Mouse (Mus musculus) thymus, postnatal 25 days (tissue): ENCODE data around the gene Naa16.
A peak's percentile ranks its signal among the peaks of the same experiment; 100 is the strongest.
"Not testable (repeated sequence)": the region's sequence is repeated elsewhere in the genome, so short reads cannot be mapped to it uniquely, and the experiment has no call there.

ENCODE experiments used
- DNase-seq: peaks from one replicate; pipeline ENCODE4 v3.0.0; 2022

The Naa16 gene

GRCm38 (mm10) chr14:79390265-79390926 lies at the start of gene Naa16:
Naa16 (minus strand) TSS chr14:79390778.
- DNase-seq: peak; percentile 97

- DNase-seq: no peak
Measured at GRCm38 (mm10) chr14:79434068-79434467, 43.5 kb upstream of the Naa16 start.

DNA sequence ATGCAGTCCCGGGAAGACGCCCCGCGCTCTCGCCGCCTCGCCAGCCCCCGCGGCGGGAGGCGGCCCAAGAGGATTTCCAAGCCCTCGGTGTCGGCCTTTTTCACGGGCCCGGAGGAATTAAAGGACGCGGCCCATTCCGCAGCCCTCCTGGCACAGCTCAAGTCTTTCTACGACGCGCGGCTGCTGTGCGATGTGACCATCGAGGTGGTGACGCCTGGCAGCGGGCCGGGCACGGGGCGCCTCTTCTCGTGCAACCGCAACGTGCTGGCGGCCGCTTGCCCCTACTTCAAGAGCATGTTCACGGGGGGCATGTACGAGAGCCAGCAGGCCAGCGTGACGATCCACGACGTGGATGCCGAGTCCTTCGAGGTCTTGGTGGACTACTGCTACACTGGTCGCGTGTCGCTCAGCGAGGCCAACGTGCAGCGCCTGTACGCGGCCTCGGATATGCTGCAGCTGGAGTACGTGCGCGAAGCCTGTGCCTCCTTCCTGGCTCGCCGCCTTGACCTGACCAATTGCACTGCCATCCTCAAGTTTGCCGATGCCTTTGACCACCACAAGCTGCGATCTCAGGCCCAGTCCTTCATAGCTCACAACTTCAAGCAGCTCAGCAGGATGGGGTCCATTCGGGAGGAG lies 36.3 kb upstream of the Naa16 start:
- DNase-seq: not testable (repeated sequence)

DNA sequence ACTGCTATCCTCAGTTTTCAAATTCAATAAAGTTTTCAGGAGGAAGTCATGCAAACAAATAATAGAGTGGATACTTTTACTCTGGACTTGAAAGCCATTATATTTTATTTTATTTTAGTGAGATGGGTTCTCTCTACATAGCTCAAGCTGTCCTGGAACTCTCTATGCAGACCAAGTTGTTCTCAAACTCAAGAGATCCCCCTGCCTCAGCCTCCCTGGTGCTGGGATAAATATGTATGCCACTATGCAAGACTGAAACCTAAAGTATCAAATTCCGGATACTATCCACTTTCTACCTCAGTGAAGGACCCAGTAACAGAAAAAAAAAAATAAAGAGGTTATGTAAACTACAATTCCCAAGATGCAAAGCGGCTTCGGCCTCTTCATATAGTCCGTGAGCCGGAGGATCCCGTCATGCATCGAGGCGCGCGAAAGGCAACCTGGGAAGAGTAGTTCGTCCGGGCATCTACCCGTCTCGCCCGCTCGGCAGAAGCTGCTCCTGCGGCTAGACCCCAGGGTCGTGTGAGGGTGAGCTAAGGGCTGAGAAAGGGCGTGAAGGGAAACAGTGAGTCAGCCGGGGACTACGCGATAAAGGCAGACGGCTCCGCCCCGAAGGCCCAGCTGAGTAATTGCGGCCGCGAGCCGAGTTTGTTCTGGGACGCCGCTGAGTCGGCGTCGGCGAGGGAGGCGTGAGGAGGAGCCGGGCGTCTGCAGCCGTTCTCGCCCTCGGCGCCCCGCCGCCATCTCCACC lies 35.6 kb upstream of the Naa16 start, which contains the start of gene Kbtbd7:
Gene Kbtbd7 (plus strand): TSS at position 533 of the 751 bp plus-strand sequence.
- peak; percentile 93 for DNase-seq

DNA sequence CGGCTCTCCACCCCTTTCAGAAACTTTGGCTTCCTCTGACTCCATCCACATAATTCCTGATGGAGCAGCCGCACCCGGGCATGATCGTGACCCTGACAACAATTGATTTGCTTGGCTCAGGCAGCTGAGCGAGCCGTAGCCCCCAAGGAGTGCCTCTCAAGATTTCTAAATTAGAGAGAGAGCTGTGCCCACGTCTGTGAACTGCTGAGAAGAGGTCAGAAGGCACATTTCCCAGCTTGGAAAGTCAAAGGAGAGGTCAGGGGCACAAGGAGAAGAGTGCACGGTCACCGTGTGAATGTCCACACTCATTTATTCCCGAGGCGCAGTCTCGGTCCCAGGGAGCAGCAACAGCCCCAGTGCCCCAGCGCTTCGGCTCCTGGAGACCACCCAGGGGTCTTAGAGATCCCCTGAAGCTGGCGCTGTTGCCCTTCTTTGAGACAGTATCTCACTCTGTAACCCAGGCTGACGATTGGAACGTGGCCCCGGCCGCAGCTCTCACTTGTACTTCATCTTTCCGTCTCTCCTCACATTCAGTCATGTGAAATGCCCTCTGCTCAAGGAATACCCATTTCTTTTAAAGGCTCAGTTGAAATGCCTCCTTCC lies 29.6 kb upstream of the Naa16 start:
- DNase-seq: no peak

DNA sequence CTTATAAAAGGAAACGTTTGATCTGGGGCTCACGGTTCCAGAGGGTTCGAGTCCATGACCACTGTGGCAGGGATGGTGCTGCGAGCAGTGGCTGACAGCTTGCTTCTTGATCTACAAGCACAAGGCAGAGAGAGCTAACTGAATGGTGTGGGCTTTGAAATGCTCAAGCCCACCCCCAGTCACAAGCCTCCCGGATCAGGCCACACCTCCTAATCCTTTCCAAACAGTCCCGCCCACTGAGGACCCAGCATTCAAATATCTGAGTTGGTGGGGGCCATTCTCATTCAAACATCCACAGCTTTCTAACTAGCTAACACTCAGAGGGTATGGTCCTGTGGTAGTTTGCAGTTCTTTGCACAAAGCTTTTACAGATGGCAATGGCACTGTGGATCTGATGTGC lies 22.5 kb upstream of the Naa16 start:
- DNase-seq: no peak

DNA sequence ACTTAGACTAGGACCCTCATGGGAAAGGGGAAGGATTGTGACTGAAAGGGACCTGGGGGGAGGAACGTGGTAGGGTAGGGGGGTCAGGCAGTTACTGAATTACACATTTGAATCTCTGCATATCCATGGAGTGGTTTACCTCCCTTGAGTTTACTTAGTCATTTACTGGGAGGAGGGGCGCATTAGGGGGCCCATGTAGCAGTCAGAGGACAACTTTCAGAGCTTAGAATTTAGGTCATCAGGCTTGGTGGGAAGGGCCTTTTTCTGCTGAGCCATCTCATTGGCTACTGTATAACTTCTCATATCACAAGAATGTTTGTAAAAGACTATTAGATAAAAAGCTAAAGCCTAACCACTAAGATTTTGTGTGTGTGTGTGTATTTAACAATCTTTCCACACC lies 20.1 kb upstream of the Naa16 start:
- no peak for DNase-seq

DNA sequence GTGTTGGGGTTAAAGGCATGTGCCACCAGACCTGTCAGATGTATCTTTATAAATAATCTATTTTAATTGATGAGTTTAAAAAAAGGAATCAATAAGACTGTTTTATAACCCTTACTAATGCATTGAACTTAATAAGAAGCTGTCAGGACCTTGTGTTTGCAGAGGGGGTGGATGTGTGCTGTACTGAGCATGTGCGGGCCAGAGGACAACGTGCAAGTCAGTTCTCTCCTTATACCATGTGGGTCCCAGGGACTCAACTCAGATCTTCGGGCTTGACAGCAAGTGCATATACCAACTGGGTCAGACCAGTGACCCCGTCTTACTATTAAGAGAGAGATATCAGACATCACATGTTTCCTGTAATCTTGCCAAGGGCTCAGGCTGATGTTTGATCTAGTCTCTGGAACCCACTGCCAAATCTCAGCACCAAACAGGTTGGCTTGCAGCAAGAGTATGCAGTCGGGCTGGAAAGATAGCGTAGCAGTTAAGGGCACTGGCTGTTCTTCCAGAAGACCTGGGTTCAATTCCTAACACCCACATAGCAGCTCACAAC lies 18.8 kb upstream of the Naa16 start:
- DNase-seq: no peak

DNA sequence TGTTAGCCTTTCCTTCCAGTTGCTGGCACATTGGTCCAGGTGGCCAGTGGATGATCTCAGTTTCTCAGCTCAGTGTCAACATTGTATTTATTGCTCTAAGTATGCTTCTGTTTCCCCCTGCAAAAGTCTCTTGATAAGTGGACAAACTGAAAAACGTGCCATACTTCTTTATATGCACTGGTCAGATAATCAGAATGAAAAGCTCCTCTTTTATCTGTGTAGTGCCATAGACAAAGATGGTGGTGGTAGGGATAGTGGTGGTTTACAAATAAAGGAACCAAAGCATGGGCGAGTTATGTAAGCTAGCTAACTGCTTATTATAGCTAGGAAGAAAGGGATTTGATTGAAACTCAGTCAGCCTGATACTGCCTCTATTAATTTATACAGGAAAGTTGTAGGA lies 17.1 kb upstream of the Naa16 start:
- DNase-seq: no peak

DNA sequence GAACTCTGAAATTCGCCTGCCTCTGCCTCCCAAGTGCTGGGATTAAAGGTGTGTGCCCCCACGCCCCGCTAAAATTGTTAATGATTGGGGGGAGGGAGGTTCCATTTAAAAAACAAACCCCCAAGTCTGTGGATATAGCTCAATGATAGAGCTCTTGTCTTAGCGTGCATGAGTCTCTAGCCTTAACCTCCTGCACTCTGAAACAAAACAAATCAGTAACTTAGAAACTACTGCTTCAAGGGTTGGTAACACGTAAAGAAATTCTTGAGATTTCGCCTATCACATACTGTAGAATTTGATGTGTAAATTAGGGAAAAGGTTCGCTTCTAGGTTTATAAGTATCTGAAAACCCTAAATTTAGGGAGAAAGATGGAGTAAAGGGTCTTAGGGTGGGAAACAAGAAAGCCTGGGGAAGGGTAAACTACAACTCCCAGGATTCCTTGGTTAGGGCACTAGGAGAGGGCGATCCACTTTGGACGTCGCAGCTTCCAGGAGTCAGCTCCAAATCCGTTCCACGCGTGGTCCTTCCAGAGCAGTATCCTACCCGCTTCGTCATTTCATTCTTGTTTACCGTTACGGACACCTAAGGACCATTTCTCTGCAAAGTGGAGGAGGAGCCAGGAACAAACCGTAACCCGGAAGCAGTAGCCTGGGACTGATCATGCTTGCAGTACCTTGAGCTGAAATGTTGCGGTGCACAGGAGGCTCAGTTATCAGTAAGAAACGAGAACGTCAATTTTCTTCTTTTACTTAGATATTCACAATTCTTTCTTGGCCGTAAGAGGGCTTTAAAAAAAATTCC lies 6.9 kb upstream of the Naa16 start, which contains the start of gene Mtrf1:
Gene Mtrf1 (plus strand): TSS at position 452 of the 802 bp plus-strand sequence.
- DNase-seq: peak; percentile 72

GRCm38 (mm10) chr14:79394564-79394963 lies 4.0 kb upstream of the Naa16 start:
- peak; percentile 64 for DNase-seq

- no peak for DNase-seq
Measured at GRCm38 (mm10) chr14:79393289-79393688, 2.7 kb upstream of the Naa16 start.

DNA sequence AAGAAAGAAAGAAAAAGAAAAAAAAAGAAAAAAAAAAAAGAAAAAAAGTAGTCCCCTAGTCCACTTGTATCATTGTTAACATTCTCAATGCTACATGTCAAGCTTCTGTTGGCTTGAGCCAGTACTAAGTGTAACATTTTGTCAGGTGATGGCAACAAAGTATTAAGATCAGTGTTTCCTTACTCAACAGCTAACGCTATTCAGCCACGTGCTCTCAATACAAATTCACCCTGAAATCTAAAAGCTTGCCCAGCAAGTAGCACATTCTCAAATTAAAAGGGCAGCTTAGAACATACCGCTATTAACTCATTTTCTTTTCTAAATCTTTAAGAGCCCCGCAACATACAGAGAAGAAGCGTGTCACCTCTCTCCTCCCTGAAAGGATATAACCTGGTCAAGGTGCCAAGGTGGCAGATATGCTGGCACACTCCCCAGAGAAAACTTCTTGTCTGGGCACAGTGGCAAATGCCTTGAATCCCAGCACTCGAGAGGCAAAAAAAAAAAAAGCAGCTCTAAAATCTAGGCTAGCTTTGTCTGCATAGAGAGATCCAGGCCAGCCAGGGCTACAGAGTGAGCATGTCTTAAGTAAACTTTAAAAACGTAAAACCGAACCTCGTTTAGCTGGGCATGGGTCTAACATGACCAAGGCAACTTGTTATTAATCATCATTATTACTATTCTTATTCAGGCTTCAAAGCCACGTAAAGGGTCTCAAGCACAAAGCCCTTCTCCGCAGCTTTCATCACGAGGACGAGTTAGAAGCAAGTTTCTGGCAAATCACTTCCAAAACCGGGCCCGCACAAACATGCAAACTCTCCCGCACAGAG lies 927 bp downstream of the Naa16 start:
- peak; percentile 16 for DNase-seq

GRCm38 (mm10) chr14:79388304-79388703 lies 2.3 kb downstream of the Naa16 start:
- DNase-seq: no peak

GRCm38 (mm10) chr14:79383120-79383519 lies 7.5 kb downstream of the Naa16 start:
- DNase-seq: no peak

DNA sequence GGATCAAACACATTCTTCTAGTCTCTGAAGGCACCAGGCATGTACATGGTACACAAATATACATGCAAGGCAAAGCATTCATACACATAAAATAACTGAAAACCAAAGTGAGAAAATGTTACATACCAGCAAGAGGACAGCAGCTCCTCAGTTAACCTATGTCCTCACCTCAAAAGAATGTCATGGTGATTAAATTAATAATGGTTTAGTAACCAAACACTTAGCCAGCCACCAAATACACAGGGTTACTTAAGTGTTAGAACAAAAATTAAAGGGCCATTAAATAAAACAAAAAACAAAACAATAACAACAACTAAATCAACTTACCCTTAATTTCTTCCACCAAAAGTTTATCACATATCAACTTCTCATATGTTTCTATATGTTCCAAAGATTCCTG lies 13.5 kb downstream of the Naa16 start:
- DNase-seq: no peak

DNA sequence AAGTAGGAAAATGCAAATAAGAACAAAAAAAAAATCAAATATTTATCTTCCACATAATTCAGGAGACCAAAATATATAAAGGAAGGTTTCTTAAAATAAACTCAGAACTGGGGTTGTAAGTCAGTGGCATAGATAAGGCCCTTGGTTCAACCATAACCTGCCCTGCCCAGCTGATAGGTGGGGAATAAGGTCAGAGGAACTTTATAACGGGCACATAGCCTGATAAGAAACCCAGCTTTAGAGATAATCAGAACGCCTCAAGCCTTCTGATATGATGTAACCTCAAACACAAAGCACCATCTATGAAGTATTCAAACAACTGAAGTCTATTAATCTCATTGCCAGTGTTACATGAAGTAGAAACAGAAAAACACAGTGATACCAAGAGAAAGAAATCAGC lies 32.5 kb downstream of the Naa16 start:
- no peak for DNase-seq

DNA sequence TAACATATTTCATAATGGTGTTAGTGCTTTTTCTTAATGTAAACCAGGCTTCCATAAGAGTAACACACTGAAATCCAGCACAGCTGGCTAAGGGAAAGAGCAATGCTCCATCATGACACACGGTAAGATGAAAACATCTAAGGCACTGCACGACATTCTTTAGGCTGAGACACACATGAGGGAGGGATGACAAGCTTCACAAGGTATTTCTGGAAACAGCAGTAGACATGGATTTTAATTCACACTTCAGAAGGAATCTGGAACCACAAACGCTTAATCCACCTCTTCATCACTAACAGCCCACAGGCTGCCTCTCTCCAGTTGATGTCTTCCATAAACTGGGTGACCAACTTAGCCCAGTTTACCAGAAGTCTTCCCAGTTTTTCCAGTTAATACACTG lies 44.2 kb downstream of the Naa16 start:
- DNase-seq: no peak

GRCm38 (mm10) chr14:79335613-79336012 lies 55.0 kb downstream of the Naa16 start:
- no peak for DNase-seq

DNA sequence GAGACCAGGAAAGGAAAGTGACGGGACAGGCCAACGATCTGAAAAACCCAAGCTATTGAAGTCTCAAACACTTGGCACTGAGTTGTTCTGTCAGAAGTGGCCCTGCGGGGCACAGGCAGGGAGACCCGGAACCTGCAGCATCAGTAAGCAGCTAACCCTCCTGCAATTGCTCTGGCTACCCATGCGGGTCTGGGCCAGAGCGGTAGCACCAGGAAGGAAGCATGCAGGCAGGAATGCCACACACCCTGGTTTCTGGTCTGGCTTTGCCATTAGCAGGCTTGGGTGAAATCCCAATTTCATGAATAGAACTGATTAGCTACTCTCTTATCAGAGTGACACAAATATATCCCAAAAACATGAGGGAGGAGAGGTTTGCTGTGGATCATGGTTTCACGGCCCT lies 58.6 kb downstream of the Naa16 start:
- DNase-seq: no peak

GRCm38 (mm10) chr14:79330944-79331561 lies 59.5 kb downstream of the Naa16 start:
- DNase-seq: peak; percentile 50
